Mouse (Mus musculus): Measurements from ENCODE around the gene Irf2bpl. TPM values are rescaled to one million over a fixed set of nuclear protein-coding genes. Genes with fewer than 3 reads are reported as not detected.

Gene Irf2bpl
- polyA plus RNA-seq, 1 experiment from 2014 or later: 26.4 TPM

DNA sequence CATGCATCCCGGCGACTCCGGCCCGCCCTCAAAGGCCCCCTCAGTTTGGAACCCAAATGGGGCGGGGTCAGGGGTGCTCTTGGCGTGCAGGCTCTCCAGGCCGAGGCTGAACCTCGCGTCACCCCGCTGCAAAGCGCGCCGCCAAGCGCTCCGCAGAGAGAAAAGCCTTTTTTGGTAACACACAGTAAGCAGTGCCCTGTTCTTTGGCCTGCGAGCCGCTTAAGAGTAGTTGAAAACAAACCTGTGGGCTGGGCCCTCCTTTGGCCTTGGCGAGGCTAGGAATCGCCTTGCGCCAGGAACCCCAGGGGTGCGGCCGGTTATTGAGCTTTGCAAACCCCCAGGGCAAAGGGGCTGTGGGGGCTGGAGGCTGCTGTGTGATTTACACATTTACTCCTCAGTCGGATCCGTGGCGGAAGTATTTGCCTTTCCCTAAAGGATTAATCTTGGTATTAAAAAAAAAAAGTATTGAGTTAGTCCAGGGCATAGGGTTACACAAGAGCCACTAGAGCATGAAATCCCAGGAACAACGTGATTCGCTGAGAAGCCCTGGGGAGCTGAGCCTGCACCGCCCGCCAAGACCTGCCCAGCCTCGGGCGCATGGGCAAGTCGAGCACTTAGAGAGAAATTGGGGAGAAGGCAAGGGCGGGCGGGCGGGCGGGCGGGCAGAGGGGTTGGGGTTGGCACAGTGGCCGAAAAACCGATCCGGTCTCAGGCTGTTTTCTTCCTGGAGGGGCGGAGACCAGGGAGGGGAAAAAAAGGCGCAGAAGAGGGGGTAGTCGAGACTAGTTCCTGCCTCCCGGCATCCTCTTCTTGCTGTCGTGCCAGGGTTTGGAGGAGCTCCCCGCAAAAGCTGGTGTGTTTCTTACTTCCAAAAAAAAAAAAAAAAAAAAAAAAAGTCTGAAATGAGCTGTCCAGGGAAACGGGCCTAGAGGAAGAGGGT, 3.8 kb upstream of the Irf2bpl start:
- DNase-seq (ENCODE audit: low spot score, missing footprints): peak; percentile 95
- H3K9me3 ChIP-seq (ENCODE audit: control insufficient read depth, low read length): no peaks in the 10 kb centered on the region
- H3K4me1 ChIP-seq (ENCODE audit: control insufficient read depth, insufficient read depth, low read length): peaks cover 81% of the 10 kb centered on the region
- H3K9ac ChIP-seq (ENCODE audit: low read length): peak overlapping the region; percentile 50
- H3K4me3 ChIP-seq (ENCODE audit: low read depth, low read length): peak overlapping the region; percentile 13
- H3K36me3 ChIP-seq (ENCODE audit: control insufficient read depth, insufficient read depth, low read length): no peaks in the 10 kb centered on the region
- H3K4me2 ChIP-seq: peak overlapping the region; percentile 41
- WGBS: under 1% methylated on average over 46 of the region's 47 CpGs
- ATAC-seq (ENCODE audit: low FRiP score): peak; percentile 17; the same call in 1 of the 2 replicates
- no peaks in the 10 kb centered on the region for H3K27me3 ChIP-seq (ENCODE audit: control insufficient read depth, insufficient read depth, low read length)
- H3K27ac ChIP-seq (ENCODE audit: low read depth, low read length): peak overlapping the region; percentile 84

GRCm38 (mm10) chr12:86887381-86888129, 3.0 kb upstream of the Irf2bpl start:
- H3K9ac ChIP-seq (ENCODE audit: low read length): peak overlapping the region; percentile 50; the same call in 1 of the 2 replicates
- H3K9me3 ChIP-seq (ENCODE audit: control insufficient read depth, low read length): no peaks in the 10 kb centered on the region
- H3K27ac ChIP-seq (ENCODE audit: low read depth, low read length): peak overlapping the region; percentile 84
- peak overlapping the region; percentile 13; the same call in 1 of the 2 replicates for H3K4me3 ChIP-seq (ENCODE audit: low read depth, low read length)
- ATAC-seq (ENCODE audit: low FRiP score) (no peak), DNase-seq (ENCODE audit: low spot score, missing footprints) (peak; percentile 89)
- no peaks in the 10 kb centered on the region for H3K36me3 ChIP-seq (ENCODE audit: control insufficient read depth, insufficient read depth, low read length)
- WGBS: 27% methylated on average over 14 of the region's 14 CpGs
- H3K4me1 ChIP-seq (ENCODE audit: control insufficient read depth, insufficient read depth, low read length): peaks cover 73% of the 10 kb centered on the region
- H3K27me3 ChIP-seq (ENCODE audit: control insufficient read depth, insufficient read depth, low read length): no peaks in the 10 kb centered on the region
- H3K4me2 ChIP-seq: peak overlapping the region; percentile 41

DNA sequence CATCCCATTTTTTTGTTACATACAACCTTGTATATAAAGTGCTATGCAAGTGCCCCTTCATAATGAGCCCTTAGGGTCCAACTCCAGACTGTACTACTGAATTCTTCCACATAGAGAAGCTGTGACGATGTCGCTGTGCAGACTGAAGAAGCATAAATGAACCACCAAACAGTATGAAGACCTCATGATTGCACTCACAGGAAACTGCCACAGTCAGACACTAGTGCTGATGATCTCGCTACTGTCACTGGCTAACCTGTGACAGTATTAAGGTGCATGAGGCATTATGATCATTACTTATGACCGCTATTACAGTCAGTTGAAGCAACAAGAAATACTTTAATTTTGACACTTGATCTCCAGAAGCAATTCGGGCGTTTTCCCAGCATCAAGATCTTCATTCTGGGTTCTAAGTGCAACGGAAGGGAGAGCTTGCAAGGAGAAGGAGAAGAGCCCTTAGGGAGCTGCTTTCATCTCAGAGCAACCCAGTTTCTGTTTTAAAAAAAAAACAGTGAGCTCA, 1.9 kb upstream of the Irf2bpl start:
- no peaks in the 10 kb centered on the region for H3K27me3 ChIP-seq (ENCODE audit: control insufficient read depth, insufficient read depth, low read length)
- H3K27ac ChIP-seq (ENCODE audit: low read depth, low read length): no peak overlapping the region
- no peak for ATAC-seq (ENCODE audit: low FRiP score)
- H3K4me2 ChIP-seq: no peak overlapping the region
- peaks cover 67% of the 10 kb centered on the region for H3K4me1 ChIP-seq (ENCODE audit: control insufficient read depth, insufficient read depth, low read length)
- 0 out of 2 replicates have a peak overlapping the region, but pooled peaks have one; percentile 3 for H3K9ac ChIP-seq (ENCODE audit: low read length)
- DNase-seq (ENCODE audit: low spot score, missing footprints): peak; percentile 82
- 60% methylated on average over 7 of the region's 7 CpGs for WGBS
- no peak overlapping the region for H3K4me3 ChIP-seq (ENCODE audit: low read depth, low read length)
- H3K36me3 ChIP-seq (ENCODE audit: control insufficient read depth, insufficient read depth, low read length): no peaks in the 10 kb centered on the region
- H3K9me3 ChIP-seq (ENCODE audit: control insufficient read depth, low read length): no peaks in the 10 kb centered on the region

GRCm38 (mm10) chr12:86885746-86886145, 1.1 kb upstream of the Irf2bpl start:
- H3K27me3 ChIP-seq (ENCODE audit: control insufficient read depth, insufficient read depth, low read length): no peaks in the 10 kb centered on the region
- H3K4me1 ChIP-seq (ENCODE audit: control insufficient read depth, insufficient read depth, low read length): peaks cover 59% of the 10 kb centered on the region
- ATAC-seq (ENCODE audit: low FRiP score) (no peak), DNase-seq (ENCODE audit: low spot score, missing footprints) (peak; percentile 90)
- no peaks in the 10 kb centered on the region for H3K9me3 ChIP-seq (ENCODE audit: control insufficient read depth, low read length)
- no peaks in the 10 kb centered on the region for H3K36me3 ChIP-seq (ENCODE audit: control insufficient read depth, insufficient read depth, low read length)
- H3K27ac ChIP-seq (ENCODE audit: low read depth, low read length): peak overlapping the region; percentile 40; the same call in 1 of the 2 replicates
- peak overlapping the region; percentile 95; the same call in 1 of the 2 replicates for H3K4me2 ChIP-seq
- WGBS: 3% methylated on average over 5 of the region's 5 CpGs
- 0 out of 2 replicates have a peak overlapping the region, but pooled peaks have one; percentile 91 for H3K4me3 ChIP-seq (ENCODE audit: low read depth, low read length)
- H3K9ac ChIP-seq (ENCODE audit: low read length): no peak overlapping the region

DNA sequence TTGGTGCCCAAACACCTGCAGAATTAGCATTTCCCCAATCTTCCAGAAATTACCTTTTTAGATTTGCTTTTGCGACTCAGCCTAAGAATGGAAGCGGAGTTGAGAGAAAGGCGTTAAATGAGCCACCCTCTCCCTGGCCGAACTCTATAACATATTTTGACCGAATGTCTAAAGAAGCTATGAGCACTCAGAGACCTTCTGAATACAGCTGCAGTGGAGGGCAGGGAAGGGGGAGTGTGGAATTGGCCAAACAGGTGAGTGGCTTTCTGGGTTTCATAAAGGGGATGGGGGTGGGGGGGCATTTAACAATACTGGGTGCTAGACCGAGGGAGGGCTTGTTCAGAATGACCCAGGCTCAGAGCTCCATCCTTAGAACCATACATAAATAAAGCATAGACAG, 738 bp upstream of the Irf2bpl start:
- Histone ChIP-seq H3K4me1 (ENCODE audit: control insufficient read depth, insufficient read depth, low read length) (peaks cover 57% of the 10 kb centered on the region), H3K9me3 (ENCODE audit: control insufficient read depth, low read length) (no peaks in the 10 kb centered on the region), H3K9ac (ENCODE audit: low read length) (peak overlapping the region; percentile 49), H3K27me3 (ENCODE audit: control insufficient read depth, insufficient read depth, low read length) (no peaks in the 10 kb centered on the region), H3K4me3 (ENCODE audit: low read depth, low read length) (peak overlapping the region; percentile 91), H3K27ac (ENCODE audit: low read depth, low read length) (peak overlapping the region; percentile 40), H3K36me3 (ENCODE audit: control insufficient read depth, insufficient read depth, low read length) (no peaks in the 10 kb centered on the region), H3K4me2 (peak overlapping the region; percentile 95)
- ATAC-seq (ENCODE audit: low FRiP score) (no peak), DNase-seq (ENCODE audit: low spot score, missing footprints) (no peak)
- 5% methylated on average over 6 of the region's 6 CpGs for WGBS

- Histone ChIP-seq H3K27me3 (ENCODE audit: control insufficient read depth, insufficient read depth, low read length) (no peaks in the 10 kb centered on the region), H3K36me3 (ENCODE audit: control insufficient read depth, insufficient read depth, low read length) (no peaks in the 10 kb centered on the region), H3K4me1 (ENCODE audit: control insufficient read depth, insufficient read depth, low read length) (peaks cover 51% of the 10 kb centered on the region), H3K27ac (ENCODE audit: low read depth, low read length) (peak overlapping the region; percentile 98), H3K4me2 (peak overlapping the region; percentile 95), H3K9ac (ENCODE audit: low read length) (peak overlapping the region; percentile 98), H3K9me3 (ENCODE audit: control insufficient read depth, low read length) (no peaks in the 10 kb centered on the region), H3K4me3 (ENCODE audit: low read depth, low read length) (peak overlapping the region; percentile 91)
- ATAC-seq (ENCODE audit: low FRiP score) (peak; percentile 6), DNase-seq (ENCODE audit: low spot score, missing footprints) (peak; percentile 94)
- WGBS: under 1% methylated on average over 80 of the region's 84 CpGs
These were observed 1.1 kb downstream of the Irf2bpl start for GRCm38 (mm10) chr12:86883280-86884196.

- ATAC-seq (ENCODE audit: low FRiP score) (no peak), DNase-seq (ENCODE audit: low spot score, missing footprints) (no peak)
- Histone ChIP-seq H3K27me3 (ENCODE audit: control insufficient read depth, insufficient read depth, low read length) (no peaks in the 10 kb centered on the region), H3K36me3 (ENCODE audit: control insufficient read depth, insufficient read depth, low read length) (no peaks in the 10 kb centered on the region), H3K4me1 (ENCODE audit: control insufficient read depth, insufficient read depth, low read length) (peaks cover 45% of the 10 kb centered on the region), H3K27ac (ENCODE audit: low read depth, low read length) (peak overlapping the region; percentile 98), H3K9ac (ENCODE audit: low read length) (peak overlapping the region; percentile 98), H3K4me3 (ENCODE audit: low read depth, low read length) (peak overlapping the region; percentile 91), H3K4me2 (peak overlapping the region; percentile 95), H3K9me3 (ENCODE audit: control insufficient read depth, low read length) (no peaks in the 10 kb centered on the region)
- WGBS: 0% methylated on average over 24 of the region's 24 CpGs
These were observed 1.6 kb downstream of the Irf2bpl start for GRCm38 (mm10) chr12:86883019-86883279.

DNA sequence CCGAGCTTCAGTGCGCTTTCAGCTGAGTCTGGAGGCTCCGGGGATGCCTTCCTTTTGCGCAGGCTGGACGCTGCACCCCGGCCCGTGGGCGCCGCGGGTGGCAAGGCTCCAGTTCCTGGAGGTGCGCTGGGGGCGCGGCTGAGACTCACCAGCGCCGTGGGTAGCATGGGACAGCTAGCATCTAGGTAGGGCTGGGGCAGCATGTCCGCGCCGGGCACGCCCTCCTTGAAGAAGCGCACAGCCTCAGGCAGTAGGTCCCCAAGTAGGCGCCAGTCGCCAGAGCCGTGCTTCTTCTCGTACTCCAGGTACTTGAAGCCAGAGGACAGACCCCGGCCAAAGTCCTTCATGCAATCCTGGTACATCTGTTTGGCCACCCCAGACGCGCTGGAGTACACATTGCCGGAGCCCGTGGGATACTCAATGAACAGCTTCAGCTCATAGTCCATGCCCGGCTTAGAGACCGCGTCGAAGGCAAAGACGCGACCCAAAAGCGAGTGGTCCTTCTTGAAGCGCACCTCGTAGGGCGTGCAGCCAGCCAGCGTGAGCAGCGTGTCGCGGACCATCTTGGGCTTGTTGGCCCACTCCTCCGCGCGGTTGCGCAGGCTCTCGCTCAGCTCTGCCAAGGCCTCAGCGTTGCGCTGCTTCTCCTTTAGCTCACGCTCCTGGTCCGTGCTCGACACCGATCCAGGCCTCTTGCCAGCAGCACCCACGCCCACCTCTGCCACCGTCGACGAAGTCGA, 2.1 kb downstream of the Irf2bpl start:
- H3K9ac ChIP-seq (ENCODE audit: low read length): peak overlapping the region; percentile 98
- no peaks in the 10 kb centered on the region for H3K27me3 ChIP-seq (ENCODE audit: control insufficient read depth, insufficient read depth, low read length)
- peak overlapping the region; percentile 98 for H3K27ac ChIP-seq (ENCODE audit: low read depth, low read length)
- ATAC-seq (ENCODE audit: low FRiP score) (no peak), DNase-seq (ENCODE audit: low spot score, missing footprints) (peak; percentile 97)
- H3K4me3 ChIP-seq (ENCODE audit: low read depth, low read length): peak overlapping the region; percentile 91
- no peaks in the 10 kb centered on the region for H3K36me3 ChIP-seq (ENCODE audit: control insufficient read depth, insufficient read depth, low read length)
- no peaks in the 10 kb centered on the region for H3K9me3 ChIP-seq (ENCODE audit: control insufficient read depth, low read length)
- peak overlapping the region; percentile 95 for H3K4me2 ChIP-seq
- H3K4me1 ChIP-seq (ENCODE audit: control insufficient read depth, insufficient read depth, low read length): peaks cover 42% of the 10 kb centered on the region
- WGBS: 0% methylated on average over 59 of the region's 59 CpGs

All from midbrain, embryonic 11.5 days (tissue).